Mouse (Mus musculus) intestine, embryonic 14.5 days (tissue): ENCODE measurements around the gene Ei24. TPM values are rescaled to one million over a fixed set of nuclear protein-coding genes. Genes with fewer than 3 reads are reported as not detected.

Experiments
- ATAC-seq: fragments of 200-750 bp; cut with Nextera tagmentation; replicated peaks from 2 replicates; pipeline ENCODE4 v1.8.0; 2017; ENCODE audit warnings: low read depth, moderate number of reproducible peaks, moderate TSS enrichment, moderate library complexity; ENCODE audit not compliant: low FRiP score, low TSS enrichment
- DNase-seq: peaks from one replicate; pipeline ENCODE4 v3.0.0-alpha.2; 2018; ENCODE audit warnings: low spot score
- H3K27ac ChIP-seq: fragments of 300-500 bp; sonication (generic); 2 replicates; pipeline ENCODE4 v1.5.1; 2014; ENCODE audit warnings: low read depth, mild to moderate bottlenecking, control low read depth
- H3K27me3 ChIP-seq: fragments of 300-500 bp; sonication (generic); replicated peaks from 2 replicates; pipeline ENCODE4 v1.6.1; 2014; ENCODE audit warnings: low read length, control low read depth; ENCODE audit not compliant: control insufficient read depth, insufficient read depth
- H3K36me3 ChIP-seq: fragments of 300-500 bp; sonication (generic); 2 replicates; pipeline ENCODE4 v1.6.1; 2014; ENCODE audit warnings: low read length, control low read depth; ENCODE audit not compliant: control insufficient read depth, insufficient read depth
- H3K4me1 ChIP-seq: fragments of 300-500 bp; sonication (generic); replicated peaks from 2 replicates; pipeline ENCODE4 v1.6.1; 2014; ENCODE audit warnings: low read length, control low read depth, mixed read lengths; ENCODE audit not compliant: control insufficient read depth, insufficient read depth
- H3K4me2 ChIP-seq: fragments of 300-500 bp; sonication (generic); 2 replicates; pipeline ENCODE4 v1.6.1; 2014; ENCODE audit warnings: low read length
- H3K4me3 ChIP-seq: fragments of 300-500 bp; sonication (generic); 2 replicates; pipeline ENCODE4 v1.5.1; 2014; ENCODE audit warnings: low read depth, low read length, control low read depth, mixed read lengths
- H3K9ac ChIP-seq: fragments of 300-500 bp; sonication (generic); 2 replicates; pipeline ENCODE4 v1.6.1; 2014; ENCODE audit warnings: mild to moderate bottlenecking, low read length
- H3K9me3 ChIP-seq: fragments of 300-500 bp; sonication (generic); 2 replicates; pipeline ENCODE4 v1.6.1; 2016; ENCODE audit warnings: low read length, control low read depth; ENCODE audit not compliant: control insufficient read depth
- WGBS: fragments of 180-500 bp; shearing (Covaris S2); extraction: QIAGEN DNeasy Blood & Tissue Kit; methylation state at CpG from one replicate; pipeline ENCODE4 v1.1.7; 2014; 5-methylcytosine and 5-hydroxymethylcytosine counted together
- polyA plus RNA-seq: library from polyadenylated mRNA; unstranded; fragments of >200 nt; fragmentation: Nextera tagmentation; extraction: Ambion mirVana; gene quantifications from 2 replicates; pipeline ENCODE4 v1.2.1, GENCODE M21; 2014

Gene Ei24
- polyA plus RNA-seq, 1 experiment from 2014 or later, result 49.0 TPM

DNA sequence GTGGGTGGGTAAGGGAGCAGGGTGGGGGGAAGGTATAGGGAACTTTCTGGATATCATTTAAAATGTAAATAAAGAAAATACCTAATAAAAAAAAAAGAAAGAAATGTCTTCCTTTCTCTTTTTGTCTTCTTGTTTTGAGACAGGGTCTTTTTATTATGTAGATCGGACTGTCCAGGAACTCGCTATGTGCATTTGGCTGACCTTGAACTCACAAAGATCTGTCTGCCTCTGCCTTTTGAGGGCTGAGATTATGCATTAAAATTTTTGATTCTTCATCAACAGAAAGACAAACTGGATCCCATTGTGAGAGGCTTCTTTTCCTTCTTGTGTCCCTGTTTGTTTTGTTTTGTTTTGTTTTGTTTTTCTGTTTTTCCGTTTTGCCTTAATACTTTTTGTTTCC, 5.8 kb upstream of the Ei24 start:
- Histone ChIP-seq H3K4me1 (no peaks in the 10 kb centered on the region; the same call in 1 of the 2 replicates), H3K36me3 (no peaks in the 10 kb centered on the region), H3K9ac (no peak overlapping the region), H3K27me3 (no peaks in the 10 kb centered on the region), H3K4me2 (no peak overlapping the region), H3K4me3 (no peak overlapping the region), H3K27ac (no peak overlapping the region), H3K9me3 (no peaks in the 10 kb centered on the region)
- ATAC-seq (no peak), DNase-seq (no peak)
- 86% methylated on average over 3 of the region's 3 CpGs for WGBS

DNA sequence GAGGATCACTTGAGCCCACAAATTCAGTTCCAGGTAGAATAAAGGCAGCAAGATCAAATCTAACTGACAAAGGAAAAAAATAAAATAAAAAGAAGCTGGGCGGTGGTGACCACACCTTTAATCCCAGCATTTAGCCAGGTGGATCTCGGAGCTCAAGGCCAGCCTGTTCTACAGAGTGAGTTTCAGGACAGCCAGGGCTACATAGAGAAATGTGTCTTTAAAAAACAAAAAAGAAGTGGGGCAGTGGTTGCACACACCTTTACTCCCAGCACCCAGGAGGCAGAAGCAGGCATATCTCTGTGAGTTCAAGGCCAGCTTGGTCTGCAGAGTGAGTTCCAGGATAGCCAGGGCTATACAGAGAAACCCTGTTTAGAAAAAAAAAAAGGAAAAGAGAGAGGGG, 4.8 kb upstream of the Ei24 start:
- Histone ChIP-seq H3K4me3 (no peak overlapping the region), H3K27me3 (no peaks in the 10 kb centered on the region), H3K4me1 (no peaks in the 10 kb centered on the region; the same call in 1 of the 2 replicates), H3K4me2 (no peak overlapping the region), H3K9me3 (no peaks in the 10 kb centered on the region), H3K36me3 (no peaks in the 10 kb centered on the region), H3K27ac (no peak overlapping the region), H3K9ac (no peak overlapping the region)
- DNase-seq (no peak), ATAC-seq (no peak)
- 83% methylated on average over 2 of the region's 2 CpGs for WGBS

DNA sequence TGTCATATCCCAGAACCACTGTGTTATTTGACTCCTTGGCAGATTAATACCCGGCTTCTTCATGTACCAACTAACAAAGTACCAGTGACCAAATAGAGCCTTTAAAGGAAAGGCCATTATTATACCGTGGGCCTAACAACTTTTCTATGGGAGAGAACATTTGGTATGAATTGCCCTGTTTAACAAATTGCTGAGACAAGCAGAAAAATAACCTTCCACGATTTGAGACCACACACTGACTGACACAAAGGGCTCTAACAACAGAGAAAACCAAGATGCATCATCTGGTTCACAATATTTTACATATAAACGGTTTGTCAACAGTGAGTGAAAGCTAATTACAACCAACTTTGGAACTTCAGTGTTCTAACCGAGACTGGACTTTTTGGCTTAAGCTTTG, 969 bp downstream of the Ei24 start:
- peaks cover 13% of the 10 kb centered on the region for H3K4me1 ChIP-seq
- H3K9ac ChIP-seq, result peak overlapping the region; percentile 87
- DNase-seq (no peak), ATAC-seq (no peak)
- peak overlapping the region; percentile 80 for H3K4me3 ChIP-seq
- peak overlapping the region; percentile 79 for H3K4me2 ChIP-seq
- WGBS, result 18% methylated on average over 5 of the region's 5 CpGs
- H3K36me3 ChIP-seq, result peaks cover 17% of the 10 kb centered on the region
- H3K27me3 ChIP-seq, result no peaks in the 10 kb centered on the region
- H3K9me3 ChIP-seq, result no peaks in the 10 kb centered on the region
- no peak overlapping the region for H3K27ac ChIP-seq

DNA sequence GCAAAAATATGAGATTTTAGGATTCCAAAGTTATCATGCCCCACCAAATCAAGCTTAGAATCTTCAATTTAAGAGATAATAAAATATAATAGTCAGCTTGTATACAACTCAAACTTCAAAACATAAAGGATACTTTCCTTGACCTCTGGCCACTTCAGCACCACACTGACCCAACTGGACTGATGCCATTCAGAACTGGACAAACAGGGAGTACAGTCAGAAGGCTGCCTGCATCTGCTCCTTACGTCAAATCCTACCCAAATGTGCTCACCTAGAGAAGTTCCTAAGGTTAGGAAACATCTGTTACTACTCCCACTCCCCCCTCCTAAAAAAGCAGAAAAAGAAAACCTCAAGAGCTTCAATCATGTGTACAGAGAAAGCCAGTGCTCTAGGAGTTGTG, 1.6 kb downstream of the Ei24 start:
- H3K4me3 ChIP-seq, result peak overlapping the region; percentile 80; the same call in 1 of the 2 replicates
- H3K4me1 ChIP-seq, result peaks cover 13% of the 10 kb centered on the region
- DNase-seq (no peak), ATAC-seq (no peak)
- H3K27me3 ChIP-seq, result no peaks in the 10 kb centered on the region
- no peak overlapping the region for H3K27ac ChIP-seq
- peaks cover 24% of the 10 kb centered on the region for H3K36me3 ChIP-seq
- H3K9ac ChIP-seq, result no peak overlapping the region
- peak overlapping the region; percentile 79 for H3K4me2 ChIP-seq
- no peaks in the 10 kb centered on the region for H3K9me3 ChIP-seq
- WGBS, result 77% methylated on average over 1 of the region's 1 CpGs

DNA sequence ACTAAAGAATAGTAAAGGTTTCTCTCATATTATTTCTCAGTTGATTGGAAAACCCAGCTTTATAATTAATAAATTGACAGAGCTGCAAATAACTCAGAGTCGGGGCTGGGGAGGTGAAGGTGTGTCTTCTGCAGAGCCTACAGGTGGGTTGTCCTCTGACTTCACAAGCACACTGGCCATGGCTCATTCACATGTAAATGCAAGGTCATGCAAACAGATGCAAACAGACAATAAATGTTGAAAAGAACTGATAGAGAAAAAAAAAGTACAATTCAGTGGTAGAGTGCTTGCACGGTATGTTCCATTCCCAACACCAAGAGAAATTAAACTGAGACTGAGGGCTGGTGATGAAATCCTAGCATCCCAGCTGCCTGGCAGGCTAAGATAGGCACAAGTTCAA, 2.7 kb downstream of the Ei24 start:
- ATAC-seq (no peak), DNase-seq (no peak)
- H3K4me2 ChIP-seq, result no peak overlapping the region
- no peak overlapping the region for H3K27ac ChIP-seq
- no peaks in the 10 kb centered on the region for H3K9me3 ChIP-seq
- peaks cover 13% of the 10 kb centered on the region for H3K4me1 ChIP-seq
- no peak overlapping the region for H3K4me3 ChIP-seq
- no peaks in the 10 kb centered on the region for H3K27me3 ChIP-seq
- 77% methylated on average over 2 of the region's 2 CpGs for WGBS
- H3K9ac ChIP-seq, result no peak overlapping the region
- H3K36me3 ChIP-seq, result peaks cover 32% of the 10 kb centered on the region

GRCm38 (mm10) chr9:36792191-36792590, 5.0 kb downstream of the Ei24 start:
- no peak overlapping the region for H3K4me2 ChIP-seq
- no peaks in the 10 kb centered on the region for H3K9me3 ChIP-seq
- ATAC-seq (no peak), DNase-seq (no peak)
- no peaks in the 10 kb centered on the region for H3K27me3 ChIP-seq
- 92% methylated on average over 3 of the region's 3 CpGs for WGBS
- H3K27ac ChIP-seq, result no peak overlapping the region
- H3K9ac ChIP-seq, result no peak overlapping the region
- peaks cover 55% of the 10 kb centered on the region for H3K36me3 ChIP-seq
- no peak overlapping the region for H3K4me3 ChIP-seq
- H3K4me1 ChIP-seq, result peaks cover 13% of the 10 kb centered on the region

DNA sequence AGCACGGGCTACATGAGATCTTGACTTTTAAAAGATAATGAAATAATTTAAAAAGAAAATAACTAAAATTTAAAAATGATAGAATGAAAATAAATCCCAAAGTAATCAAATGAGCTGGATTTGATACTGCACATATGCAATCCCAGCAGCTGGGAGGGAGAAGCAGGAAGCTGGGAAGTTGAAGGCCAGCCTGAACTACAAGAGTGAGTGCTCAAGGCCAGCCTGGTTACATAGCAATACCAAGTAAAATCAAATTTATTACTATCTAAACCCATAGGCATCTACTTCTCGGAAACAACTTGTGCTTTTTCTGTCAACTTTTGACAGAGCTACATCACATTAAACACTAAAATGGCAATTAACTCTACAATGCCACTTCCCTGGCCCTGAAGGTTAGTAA, 13.3 kb downstream of the Ei24 start:
- ATAC-seq (no peak), DNase-seq (no peak)
- no peaks in the 10 kb centered on the region for H3K9me3 ChIP-seq
- H3K36me3 ChIP-seq, result peaks cover 96% of the 10 kb centered on the region
- H3K4me1 ChIP-seq, result no peaks in the 10 kb centered on the region
- no peak overlapping the region for H3K4me2 ChIP-seq
- no peak overlapping the region for H3K9ac ChIP-seq
- no peaks in the 10 kb centered on the region for H3K27me3 ChIP-seq
- WGBS, result 72% methylated on average over 2 of the region's 2 CpGs
- H3K27ac ChIP-seq, result no peak overlapping the region
- no peak overlapping the region for H3K4me3 ChIP-seq

DNA sequence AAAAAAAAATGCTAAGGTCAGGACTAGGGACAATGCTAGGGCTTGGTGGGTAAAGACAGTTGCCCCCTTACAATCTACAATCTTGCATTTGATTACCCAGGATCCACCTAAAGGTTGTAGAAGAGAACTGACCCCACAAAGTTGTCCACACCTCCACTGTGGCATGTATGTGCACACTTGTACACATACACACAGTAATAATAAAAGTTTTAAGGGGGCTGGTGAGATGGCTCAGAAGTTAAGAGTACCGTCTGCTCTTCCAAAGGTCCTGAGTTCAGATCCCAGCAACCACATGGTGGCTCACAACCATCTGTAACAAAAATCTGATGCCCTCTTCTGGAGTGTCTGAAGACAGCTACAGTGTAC, 28.2 kb downstream of the Ei24 start:
- 91% methylated on average over 1 of the region's 1 CpGs for WGBS
- Histone ChIP-seq H3K4me1 (peaks cover 5% of the 10 kb centered on the region), H3K4me3 (peak overlapping the region; percentile 71; the same call in 1 of the 2 replicates), H3K4me2 (peak overlapping the region; percentile 66), H3K36me3 (peaks cover 11% of the 10 kb centered on the region), H3K27me3 (no peaks in the 10 kb centered on the region), H3K9ac (no peak overlapping the region), H3K27ac (no peak overlapping the region), H3K9me3 (no peaks in the 10 kb centered on the region)
- ATAC-seq (no peak), DNase-seq (no peak)

DNA sequence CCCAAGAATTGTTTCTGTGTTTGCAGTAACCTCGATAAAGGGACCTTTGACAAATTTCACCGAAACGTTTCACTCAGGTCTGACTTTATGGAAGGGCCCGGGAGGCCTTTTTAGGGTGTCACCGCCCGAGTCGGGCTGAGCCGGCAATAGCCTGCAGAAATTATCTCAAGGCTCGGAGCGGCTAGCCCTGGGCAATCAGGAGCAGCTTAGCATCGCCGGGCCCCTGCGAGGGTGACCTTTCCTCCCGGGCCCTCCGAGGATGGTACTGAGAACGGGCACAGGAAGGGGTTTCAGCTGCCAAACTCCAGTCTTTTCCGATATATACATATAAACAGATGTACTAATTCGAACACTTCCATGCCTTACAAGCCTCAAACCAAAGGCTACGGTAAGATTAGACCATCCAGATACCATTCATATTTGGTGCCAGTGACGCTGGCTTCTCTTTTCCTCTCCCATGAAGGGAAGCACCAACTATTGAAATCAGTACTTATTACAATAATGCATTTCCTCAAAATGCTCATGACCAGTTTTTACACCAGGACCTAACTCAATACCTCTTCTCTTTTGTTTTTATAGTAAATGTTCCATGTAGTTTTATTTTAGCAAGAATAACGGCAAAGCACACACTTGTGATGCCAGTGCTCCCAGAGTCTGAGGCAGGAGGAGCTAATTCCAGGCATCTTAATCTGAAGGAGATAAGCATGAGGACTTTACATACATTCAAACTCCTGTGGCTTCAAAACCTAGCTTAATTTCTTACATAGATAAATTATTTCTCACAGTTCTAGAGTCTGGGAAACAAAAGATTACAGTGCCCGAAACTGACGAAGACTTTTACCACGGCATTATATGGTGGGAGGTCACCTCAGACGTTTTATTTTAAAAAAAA, 28.8 kb downstream of the Ei24 start:
- Histone ChIP-seq H3K4me2 (peak overlapping the region; percentile 66), H3K9me3 (no peaks in the 10 kb centered on the region), H3K27me3 (no peaks in the 10 kb centered on the region), H3K4me3 (peak overlapping the region; percentile 71), H3K9ac (peak overlapping the region; percentile 70), H3K36me3 (peaks cover 17% of the 10 kb centered on the region), H3K4me1 (peaks cover 5% of the 10 kb centered on the region), H3K27ac (peak overlapping the region; percentile 89)
- DNase-seq (peak; percentile 80), ATAC-seq (peak; percentile 17)
- 12% methylated on average over 25 of the region's 25 CpGs for WGBS
